Mouse (Mus musculus): ENCODE data around the gene Erich6. TPM values are rescaled to one million over a fixed set of nuclear protein-coding genes. Genes with fewer than 3 reads are reported as not detected.

The Erich6 gene
- polyA plus RNA-seq, 1 experiment from 2014 or later = not detected

GRCm38 (mm10) chr3:58577067-58577503 lies 59.9 kb downstream of the Erich6 start:
- Histone ChIP-seq H3K27ac (peak overlapping the region; percentile 100), H3K4me2 (peak overlapping the region; percentile 56), H3K27me3 (no peaks in the 10 kb centered on the region), H3K36me3 (peaks cover 21% of the 10 kb centered on the region), H3K4me1 (0 out of 2 replicates have a peak, but pooled peaks cover 11% of the 10 kb centered on the region), H3K9me3 (replicated peaks) (no peaks in the 10 kb centered on the region), H3K9ac (peak overlapping the region; percentile 97), H3K4me3 (replicated peaks) (peak overlapping the region; percentile 92)
- under 1% methylated on average over 36 of the region's 36 CpGs for WGBS
- ATAC-seq (replicated peaks; ENCODE audit: low FRiP score) = peak; percentile 90

- peak within 1 kb of the TSS; percentile 97 for H3K9ac ChIP-seq
- H3K4me2 ChIP-seq = peak within 1 kb of the TSS; percentile 56
- H3K27ac ChIP-seq = peak within 1 kb of the TSS; percentile 100
- 0 out of 2 replicates have a peak, but pooled peaks cover 7% of the 10 kb centered on the region for H3K4me1 ChIP-seq
- no peaks in the 10 kb centered on the region for H3K27me3 ChIP-seq
- H3K9me3 ChIP-seq (replicated peaks) = no peaks in the 10 kb centered on the region
- peaks cover 19% of the 10 kb centered on the region for H3K36me3 ChIP-seq
- peak; percentile 97 for ATAC-seq (replicated peaks; ENCODE audit: low FRiP score)
- WGBS = 2% methylated on average over 55 of the region's 59 CpGs
- peak within 1 kb of the TSS; percentile 92 for H3K4me3 ChIP-seq (replicated peaks)
Observed at GRCm38 (mm10) chr3:58576137-58577066, 60.6 kb downstream of the Erich6 start, which contains the start of gene Selenot. TSS of gene Selenot (plus strand) at chr3:58576636.

GRCm38 (mm10) chr3:58570821-58571220 lies 66.2 kb downstream of the Erich6 start:
- ATAC-seq (replicated peaks; ENCODE audit: low FRiP score) = no peak
- H3K27me3 ChIP-seq = no peaks in the 10 kb centered on the region
- no peaks in the 10 kb centered on the region for H3K36me3 ChIP-seq
- no peaks in the 10 kb centered on the region for H3K4me1 ChIP-seq
- no peak overlapping the region for H3K9ac ChIP-seq
- no peak overlapping the region for H3K4me2 ChIP-seq
- H3K27ac ChIP-seq = no peak overlapping the region
- H3K4me3 ChIP-seq (replicated peaks) = no peak overlapping the region
- H3K9me3 ChIP-seq (replicated peaks) = no peaks in the 10 kb centered on the region
- WGBS = 73% methylated on average over 3 of the region's 3 CpGs

Other genes with a start within 250 kb of the Erich6 start
- 10.0 and 10.3 TPM in 2 replicates for gene Tsc22d2, start 222.5 kb downstream of the Erich6 start, polyA plus RNA-seq (2015; fragmentation: Nextera tagmentation; extraction: Ambion mirVana)
- 56.3 and 58.0 TPM in 2 replicates for gene Eif2a, start 111.4 kb downstream of the Erich6 start, polyA plus RNA-seq (2015; fragmentation: Nextera tagmentation; extraction: Ambion mirVana)
- gene Serp1, start 111.3 kb downstream of the Erich6 start, polyA plus RNA-seq (2015; fragmentation: Nextera tagmentation; extraction: Ambion mirVana) = 139 and 150 TPM in 2 replicates
- 23.9 and 26.4 TPM in 2 replicates for gene Selenot, start 60.6 kb downstream of the Erich6 start, polyA plus RNA-seq (2015; fragmentation: Nextera tagmentation; extraction: Ambion mirVana)
- gene Siah2, start 55.2 kb upstream of the Erich6 start, polyA plus RNA-seq (2015; fragmentation: Nextera tagmentation; extraction: Ambion mirVana) = 3.9 and 4.8 TPM in 2 replicates
- not detected in 2 replicates for gene Mindy4b-ps, start 185.1 kb upstream of the Erich6 start, polyA plus RNA-seq (2015; fragmentation: Nextera tagmentation; extraction: Ambion mirVana)
- 3.7 and 4.6 TPM in 2 replicates for gene Clrn1, start 248.1 kb upstream of the Erich6 start, polyA plus RNA-seq (2015; fragmentation: Nextera tagmentation; extraction: Ambion mirVana)

Data from kidney, embryonic 15.5 days (tissue).